Mouse (Mus musculus): ENCODE results near the gene Rps10.
"Not testable (repeated sequence)": the region's sequence is repeated elsewhere in the genome, so short reads cannot be mapped to it uniquely, and the experiment has no call there.

Rps10 gene

GRCm38 (mm10) chr17:27643101-27643500 lies 6.6 kb upstream of the Rps10 start:
- no peak for DNase-seq

- peak; percentile 63 for DNase-seq
Measured at GRCm38 (mm10) chr17:27642491-27643062, 6.1 kb upstream of the Rps10 start.

DNA sequence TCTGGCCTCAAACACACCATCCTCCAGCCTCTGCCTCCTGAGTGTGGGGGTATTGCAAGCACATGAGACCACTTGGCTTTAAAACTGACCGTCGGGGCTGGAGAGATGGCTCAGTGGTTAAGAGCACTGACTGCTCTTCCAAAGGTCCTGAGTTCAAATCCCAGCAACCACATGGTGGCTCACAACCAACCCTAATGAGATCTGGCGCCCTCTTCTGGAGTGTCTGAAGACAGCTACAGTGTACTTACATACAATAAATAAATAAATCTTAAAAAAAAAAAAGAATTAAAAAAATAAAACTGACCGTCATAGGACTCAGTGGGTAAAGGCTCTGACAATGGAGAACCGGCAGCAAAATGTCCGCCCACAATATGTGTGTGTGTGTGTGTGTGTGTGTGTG lies 3.4 kb upstream of the Rps10 start:
- not testable (repeated sequence) for DNase-seq

GRCm38 (mm10) chr17:27638921-27639332 lies 2.5 kb upstream of the Rps10 start:
- no peak for DNase-seq

GRCm38 (mm10) chr17:27637333-27637732 lies 864 bp upstream of the Rps10 start:
- DNase-seq, result no peak

DNA sequence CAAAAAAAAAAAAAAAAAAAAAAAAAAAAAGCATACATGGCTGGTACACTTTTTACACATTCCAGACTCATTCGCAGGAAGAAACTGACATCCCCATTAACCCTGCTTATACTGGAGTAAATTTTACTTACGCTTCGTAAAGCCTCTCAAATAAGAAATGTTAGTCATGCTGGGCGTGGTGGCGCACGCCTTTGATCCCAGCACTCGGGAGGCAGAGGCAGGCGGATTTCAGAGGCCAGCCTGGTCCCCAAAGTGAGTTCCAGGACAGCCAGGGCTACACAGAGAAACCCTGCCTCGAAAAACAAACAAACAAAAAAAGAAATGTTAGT lies 930 bp downstream of the Rps10 start:
- not testable (repeated sequence) for DNase-seq

DNA sequence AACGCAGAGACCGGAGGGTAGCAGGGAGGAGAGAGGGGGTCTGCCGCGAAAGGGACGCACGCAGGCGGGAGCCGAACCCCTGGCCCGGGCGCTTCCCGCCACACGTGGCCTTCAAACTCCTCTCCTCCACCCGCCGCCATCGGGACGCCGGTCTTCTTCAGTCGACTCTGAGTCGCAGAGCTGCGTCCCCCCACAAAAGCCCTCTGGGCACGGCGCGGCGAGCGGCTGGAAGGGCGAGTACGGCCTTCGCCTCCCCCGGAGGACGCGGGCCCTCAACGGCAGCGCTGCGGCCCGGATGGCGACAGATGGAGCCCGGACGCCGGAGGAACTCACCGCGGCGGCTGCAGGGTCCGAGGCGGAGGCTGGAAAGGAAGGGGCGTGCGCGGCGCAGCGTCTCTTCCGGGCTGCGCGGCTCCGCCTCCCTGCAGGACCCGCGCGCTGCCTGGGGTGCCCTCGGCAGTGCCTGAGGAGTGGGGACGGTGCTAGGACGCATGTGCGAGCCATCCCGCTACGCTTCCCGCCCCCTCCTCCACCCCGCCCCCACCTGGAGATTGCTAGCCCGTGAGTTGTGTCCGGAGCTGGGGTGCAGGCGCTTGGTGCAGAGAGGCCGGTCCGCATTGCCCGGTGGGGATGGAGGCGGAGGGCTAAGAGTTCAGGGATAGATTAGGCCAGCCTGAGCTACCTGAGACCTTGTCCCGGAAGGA lies 1.4 kb downstream of the Rps10 start, which contains the start of gene RPS10-NUDT3:
TSS of gene RPS10-NUDT3 (minus strand) at position 352 of the 704 bp plus-strand sequence.
- DNase-seq, result peak; percentile 96

- peak; percentile 88 for DNase-seq
Measured at GRCm38 (mm10) chr17:27629249-27630020, 7.0 kb downstream of the Rps10 start.

DNA sequence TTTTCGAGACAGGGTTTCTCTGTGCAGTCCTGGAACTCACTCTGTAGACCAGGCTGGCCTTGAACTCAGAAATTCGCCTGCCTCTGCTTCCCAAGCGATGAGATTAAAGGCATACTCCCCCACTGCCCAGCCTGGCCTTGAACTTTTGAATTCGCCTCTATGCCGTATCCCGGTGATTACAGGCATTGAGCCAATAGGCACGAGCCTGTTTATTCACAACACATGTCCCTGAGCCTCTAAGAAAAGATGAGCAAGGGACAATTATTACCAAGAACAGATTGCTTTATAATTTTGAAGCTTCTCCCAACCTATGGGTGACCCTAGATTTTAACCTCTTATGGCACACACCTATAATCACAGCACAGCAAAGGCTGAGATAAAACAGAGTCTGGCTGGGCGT lies 8.1 kb downstream of the Rps10 start:
- DNase-seq, result no peak

GRCm38 (mm10) chr17:27627451-27627850 lies 9.0 kb downstream of the Rps10 start:
- DNase-seq, result no peak

GRCm38 (mm10) chr17:27626681-27627080 lies 9.8 kb downstream of the Rps10 start:
- DNase-seq, result no peak

GRCm38 (mm10) chr17:27625455-27626251 lies 10.8 kb downstream of the Rps10 start:
- DNase-seq, result no peak

- peak; percentile 97 for DNase-seq
Measured at GRCm38 (mm10) chr17:27623360-27624326, 12.8 kb downstream of the Rps10 start, which contains the start of gene Nudt3. Gene Nudt3, minus strand, starts transcription at chr17:27623495.

DNA sequence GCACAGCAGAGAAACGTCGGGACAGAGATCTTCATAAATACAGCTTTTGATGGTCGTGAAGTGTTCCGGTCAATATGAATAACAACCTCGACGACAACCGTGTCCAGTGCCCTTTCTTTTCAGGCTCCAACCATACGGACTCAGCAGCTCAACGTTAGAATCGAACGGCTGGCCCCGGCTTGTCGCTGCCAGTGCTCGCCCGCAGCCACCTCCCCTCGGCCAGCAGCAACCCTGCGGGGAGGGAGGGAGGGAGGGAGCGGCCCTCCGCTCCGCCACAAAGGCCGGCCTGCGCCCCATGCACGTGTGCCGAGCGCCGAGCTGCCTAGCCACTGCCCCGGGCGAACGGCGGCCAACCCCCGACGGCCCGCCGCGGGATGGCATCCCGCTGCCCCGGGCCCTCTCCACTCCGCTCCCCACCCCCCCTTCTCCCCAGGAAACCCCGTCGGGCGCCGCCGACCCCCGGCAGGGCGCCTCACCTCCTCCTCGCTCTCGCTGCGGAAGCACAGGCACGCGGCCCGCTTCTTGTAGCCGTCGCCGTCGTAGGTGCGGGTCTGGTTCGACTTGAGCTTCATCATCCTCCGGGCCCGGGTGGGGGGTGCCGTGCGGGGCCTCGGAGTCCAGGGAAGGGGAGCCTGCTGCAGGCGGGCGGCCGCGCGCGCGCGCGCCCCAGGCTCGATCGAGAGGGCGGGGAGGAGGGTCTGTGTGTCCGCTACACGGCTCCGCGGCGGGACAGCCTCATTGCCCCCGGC lies 13.7 kb downstream of the Rps10 start:
- peak; percentile 78 for DNase-seq

GRCm38 (mm10) chr17:27621705-27622531 lies 14.6 kb downstream of the Rps10 start:
- peak; percentile 54 for DNase-seq

- DNase-seq, result no peak
Measured at GRCm38 (mm10) chr17:27621161-27621560, 15.3 kb downstream of the Rps10 start.

DNA sequence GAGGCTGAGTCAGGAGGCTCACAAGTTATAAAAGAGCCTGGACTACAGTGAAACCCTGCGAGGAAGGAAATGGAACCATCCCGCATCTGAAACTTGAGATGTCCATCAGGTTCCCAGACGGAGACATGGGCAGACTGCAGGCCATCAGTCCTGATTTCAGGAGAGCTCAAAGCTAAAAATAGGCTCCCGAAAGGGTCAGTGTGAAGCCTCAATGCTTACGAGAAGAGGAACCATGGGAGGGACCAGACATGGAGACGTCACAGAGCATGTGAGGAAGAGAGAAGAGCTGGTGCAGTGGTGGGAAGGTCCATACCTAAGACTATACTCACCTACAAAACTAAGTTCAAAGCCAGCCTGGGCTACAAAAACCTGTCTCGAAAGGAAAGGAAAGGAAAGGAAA lies 21.1 kb downstream of the Rps10 start:
- no peak for DNase-seq

DNA sequence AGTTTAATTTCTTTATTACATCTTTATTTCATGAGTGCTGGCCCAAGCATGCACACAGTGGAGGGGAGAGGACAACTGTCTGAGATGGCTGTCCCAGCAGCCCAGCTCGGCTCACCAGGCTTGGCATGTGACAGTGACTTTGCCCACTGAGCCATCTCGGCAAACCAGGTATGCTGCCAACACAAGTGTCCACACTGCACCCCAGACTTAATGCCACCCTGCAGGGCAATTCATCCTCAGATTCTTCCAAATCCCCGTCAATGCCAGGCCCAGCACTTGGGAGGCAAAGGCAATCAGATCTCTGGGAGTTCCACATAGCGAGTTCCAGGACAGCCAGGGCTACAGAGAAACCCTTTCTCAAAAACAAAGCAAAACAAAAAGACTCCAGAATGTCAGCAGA lies 23.5 kb downstream of the Rps10 start:
- no peak for DNase-seq

- no peak for DNase-seq
Measured at GRCm38 (mm10) chr17:27611994-27612393, 24.5 kb downstream of the Rps10 start.

DNA sequence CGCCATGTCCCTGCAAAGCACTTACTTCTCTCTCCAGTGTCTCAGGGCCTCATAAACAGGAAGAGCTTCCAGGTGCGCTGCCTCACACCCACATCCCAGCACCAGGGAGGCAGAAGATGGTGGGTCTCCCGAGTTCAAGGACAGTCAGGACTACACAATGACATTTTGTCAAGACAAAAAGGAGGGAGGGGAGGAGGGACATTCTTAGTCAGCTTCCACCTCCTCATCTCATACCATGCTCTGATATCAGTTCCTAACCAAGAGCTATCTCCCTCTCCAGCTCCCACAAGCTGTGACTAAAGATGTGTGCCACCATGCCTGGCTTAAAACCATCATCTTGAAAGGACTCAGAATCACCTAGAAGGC lies 25.0 kb downstream of the Rps10 start:
- DNase-seq, result no peak
